Mouse (Mus musculus): ENCODE data around the gene Ipcef1. TPM values are rescaled to one million over a fixed set of nuclear protein-coding genes. Genes with fewer than 3 reads are reported as not detected.

Ipcef1 gene
- polyA plus RNA-seq (2015; fragmentation: Nextera tagmentation; extraction: Ambion mirVana) = 0.27 and 0.29 TPM in 2 replicates

DNA sequence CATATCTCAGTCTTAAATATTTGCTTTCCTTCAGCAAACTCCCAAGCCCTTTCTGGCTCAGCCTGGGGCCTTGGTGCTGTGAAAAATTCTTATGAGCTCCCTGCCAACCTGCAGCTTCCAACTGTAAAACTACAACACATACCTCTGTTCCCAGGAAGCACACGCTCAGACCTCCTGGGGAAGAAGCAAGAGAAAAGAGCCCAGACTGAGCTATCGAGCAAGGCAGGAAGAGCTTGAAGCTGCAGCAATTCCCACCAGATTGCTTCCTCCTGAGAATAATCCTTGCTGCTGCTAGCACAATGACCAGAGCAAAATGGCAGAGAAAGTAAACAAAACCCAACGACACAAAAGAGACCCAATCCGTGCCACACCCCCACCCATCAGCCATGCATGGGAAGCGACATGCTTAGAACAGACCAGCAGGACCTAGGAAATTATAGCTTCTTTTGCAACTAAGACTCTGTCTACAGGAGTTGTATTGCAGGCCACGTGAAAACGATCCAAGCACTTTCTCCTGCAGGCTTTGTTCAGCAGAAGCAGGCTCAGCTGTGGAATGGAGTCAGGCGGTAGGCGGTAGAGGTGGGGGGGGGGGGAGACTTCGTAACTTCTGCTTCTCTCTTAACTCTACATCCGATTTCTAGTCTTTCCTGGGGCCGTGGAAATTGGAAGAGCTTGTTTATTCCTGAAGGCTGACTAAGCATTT, at the start of gene Ipcef1:
Gene Ipcef1 (minus strand): TSS at position 164 of the 703 bp plus-strand sequence.
- no peaks in the 10 kb centered on the region for H3K27me3 ChIP-seq (replicated peaks; ENCODE audit: insufficient read depth, low read length)
- TF ChIP-seq CTCF (IDR thresholded peaks at IDR 0.05) (no peak), EP300 (IDR thresholded peaks at IDR 0.05) (no peak)
- no peaks in the 10 kb centered on the region for H3K9me3 ChIP-seq (ENCODE audit: low read length)
- H3K36me3 ChIP-seq (ENCODE audit: insufficient read depth, low read length) = no peaks in the 10 kb centered on the region
- H3K4me1 ChIP-seq (ENCODE audit: insufficient read depth, low read depth, low read length) = no peaks in the 10 kb centered on the region
- no peak within 1 kb of the TSS for H3K4me3 ChIP-seq (ENCODE audit: low read depth, low read length)
- ATAC-seq = peak; percentile 39
- WGBS = 20% methylated on average over 12 of the region's 12 CpGs
- peak; percentile 36 for DNase-seq (ENCODE audit: low spot score)
- H3K9ac ChIP-seq (replicated peaks; ENCODE audit: low read depth) = no peak within 1 kb of the TSS
- peak within 1 kb of the TSS; percentile 15 for H3K4me2 ChIP-seq (replicated peaks; ENCODE audit: low read depth, low read length)
- no peak within 1 kb of the TSS for H3K27ac ChIP-seq (ENCODE audit: low read length)

DNA sequence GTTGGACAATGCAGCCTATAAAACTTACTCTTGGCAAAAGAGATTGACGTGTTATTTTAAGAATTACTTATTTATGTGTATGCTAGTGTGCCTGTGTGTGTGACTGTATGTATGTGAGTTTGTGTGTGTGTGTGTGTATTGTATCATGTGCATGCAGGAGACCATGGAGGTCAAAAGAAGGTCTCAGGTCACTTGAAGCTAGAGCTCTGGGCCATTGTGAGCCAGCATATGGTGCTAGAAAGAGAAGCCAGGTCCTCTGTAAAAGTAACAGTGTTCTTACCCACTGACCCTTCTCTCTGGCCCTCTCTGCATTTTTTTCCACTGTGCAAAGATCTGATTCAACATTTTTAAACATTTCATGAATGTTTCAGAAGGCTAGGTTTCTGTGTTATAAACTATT, 25.7 kb upstream of the Ipcef1 start:
- no peak overlapping the region for H3K27ac ChIP-seq (ENCODE audit: low read length)
- 67% methylated on average over 1 of the region's 1 CpGs for WGBS
- no peak for DNase-seq (ENCODE audit: low spot score)
- no peak for ATAC-seq
- no peak overlapping the region for H3K4me3 ChIP-seq (ENCODE audit: low read depth, low read length)
- no peaks in the 10 kb centered on the region for H3K36me3 ChIP-seq (ENCODE audit: insufficient read depth, low read length)
- no peaks in the 10 kb centered on the region for H3K27me3 ChIP-seq (replicated peaks; ENCODE audit: insufficient read depth, low read length)
- TF ChIP-seq EP300 (IDR thresholded peaks at IDR 0.05) (no peak), CTCF (IDR thresholded peaks at IDR 0.05) (no peak)
- H3K9ac ChIP-seq (replicated peaks; ENCODE audit: low read depth) = no peak overlapping the region
- no peaks in the 10 kb centered on the region for H3K4me1 ChIP-seq (ENCODE audit: insufficient read depth, low read depth, low read length)
- no peak overlapping the region for H3K4me2 ChIP-seq (replicated peaks; ENCODE audit: low read depth, low read length)
- H3K9me3 ChIP-seq (ENCODE audit: low read length) = no peaks in the 10 kb centered on the region

DNA sequence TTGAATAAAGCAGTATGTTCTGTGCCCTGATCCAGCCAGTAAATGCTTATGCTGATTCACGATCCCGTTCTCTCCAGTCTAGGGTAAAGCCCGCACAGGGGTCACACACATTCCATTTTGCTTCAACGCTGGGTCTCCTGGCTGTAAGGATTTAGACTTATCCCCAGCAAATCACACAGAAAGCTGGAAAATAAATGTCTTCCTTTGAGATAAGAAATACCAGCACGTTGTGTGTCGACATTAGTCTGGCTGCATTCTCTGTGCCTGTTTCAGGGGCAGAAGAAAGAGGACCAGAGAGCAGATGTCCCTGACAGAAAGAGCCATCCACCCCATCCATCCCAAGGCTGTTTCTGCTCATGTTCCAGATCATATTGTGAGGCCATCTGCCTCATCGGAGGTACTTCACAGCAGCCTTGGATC, 25.1 kb upstream of the Ipcef1 start:
- no peak for ATAC-seq
- 47% methylated on average over 7 of the region's 7 CpGs for WGBS
- Histone ChIP-seq H3K4me1 (ENCODE audit: insufficient read depth, low read depth, low read length) (no peaks in the 10 kb centered on the region), H3K9me3 (ENCODE audit: low read length) (no peaks in the 10 kb centered on the region), H3K36me3 (ENCODE audit: insufficient read depth, low read length) (no peaks in the 10 kb centered on the region), H3K4me3 (ENCODE audit: low read depth, low read length) (no peak overlapping the region), H3K9ac (replicated peaks; ENCODE audit: low read depth) (no peak overlapping the region), H3K27me3 (replicated peaks; ENCODE audit: insufficient read depth, low read length) (no peaks in the 10 kb centered on the region), H3K4me2 (replicated peaks; ENCODE audit: low read depth, low read length) (no peak overlapping the region), H3K27ac (ENCODE audit: low read length) (no peak overlapping the region)
- TF ChIP-seq EP300 (IDR thresholded peaks at IDR 0.05) (no peak), CTCF (IDR thresholded peaks at IDR 0.05) (no peak)
- peak; percentile 14 for DNase-seq (ENCODE audit: low spot score)

DNA sequence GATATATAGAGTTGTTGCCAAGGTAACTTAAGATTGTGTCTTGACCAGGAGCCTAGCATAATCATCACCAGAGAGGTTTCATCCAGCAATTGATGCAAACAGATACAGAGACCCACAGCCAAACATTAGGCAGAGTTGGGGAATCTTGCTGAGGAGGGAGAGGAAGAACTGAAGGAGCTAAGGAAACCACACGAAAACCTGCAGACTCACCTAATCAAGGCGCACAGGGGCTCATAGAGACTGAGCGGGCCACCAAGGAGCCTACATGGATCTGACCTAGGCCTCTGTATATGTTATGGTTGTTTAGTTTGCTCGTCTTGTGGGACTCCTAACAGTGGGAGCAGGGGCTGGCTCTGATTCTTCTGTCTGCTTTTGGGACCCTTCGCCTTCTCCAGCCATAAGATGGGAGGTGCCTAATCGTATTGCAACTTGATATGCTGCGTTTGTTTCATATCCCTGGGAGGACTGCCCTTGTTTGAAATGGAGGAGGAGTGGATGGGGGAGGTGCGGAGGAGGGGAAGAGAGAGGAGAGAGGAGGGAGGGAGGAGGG, 24.5 kb upstream of the Ipcef1 start:
- 33% methylated on average over 7 of the region's 8 CpGs for WGBS
- DNase-seq (ENCODE audit: low spot score) (peak; percentile 16), ATAC-seq (peak; percentile 41)
- Histone ChIP-seq H3K9ac (replicated peaks; ENCODE audit: low read depth) (no peak overlapping the region), H3K27me3 (replicated peaks; ENCODE audit: insufficient read depth, low read length) (no peaks in the 10 kb centered on the region), H3K27ac (ENCODE audit: low read length) (no peak overlapping the region), H3K4me1 (ENCODE audit: insufficient read depth, low read depth, low read length) (no peaks in the 10 kb centered on the region), H3K9me3 (ENCODE audit: low read length) (no peaks in the 10 kb centered on the region), H3K36me3 (ENCODE audit: insufficient read depth, low read length) (no peaks in the 10 kb centered on the region), H3K4me3 (ENCODE audit: low read depth, low read length) (no peak overlapping the region), H3K4me2 (replicated peaks; ENCODE audit: low read depth, low read length) (no peak overlapping the region)
- no peak for TF ChIP-seq EP300 (IDR thresholded peaks at IDR 0.05)
- no peak for TF ChIP-seq CTCF (IDR thresholded peaks at IDR 0.05)

DNA sequence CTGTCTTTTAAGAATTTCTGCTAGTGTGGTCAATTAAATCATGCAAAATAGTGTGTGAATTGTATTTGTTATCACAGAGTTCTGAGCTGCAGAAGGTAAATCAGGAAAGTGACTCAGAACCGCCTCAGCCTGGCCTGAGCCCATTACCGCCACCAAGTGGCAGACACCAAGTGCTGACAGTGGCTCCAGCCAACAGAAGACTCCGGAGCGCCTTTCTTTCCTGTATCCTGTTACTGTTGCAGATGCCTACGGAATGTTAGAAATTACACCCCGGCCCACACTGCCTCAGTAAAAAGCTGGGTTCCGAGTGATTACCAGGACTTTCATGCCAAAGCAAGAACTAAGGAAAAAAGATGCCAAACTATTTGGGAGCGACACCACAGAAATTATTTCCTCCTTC, 23.9 kb upstream of the Ipcef1 start:
- no peaks in the 10 kb centered on the region for H3K4me1 ChIP-seq (ENCODE audit: insufficient read depth, low read depth, low read length)
- no peak overlapping the region for H3K9ac ChIP-seq (replicated peaks; ENCODE audit: low read depth)
- H3K4me2 ChIP-seq (replicated peaks; ENCODE audit: low read depth, low read length) = no peak overlapping the region
- H3K27ac ChIP-seq (ENCODE audit: low read length) = no peak overlapping the region
- peak; percentile 89 for TF ChIP-seq CTCF (IDR thresholded peaks at IDR 0.05)
- TF ChIP-seq EP300 (IDR thresholded peaks at IDR 0.05) = no peak
- DNase-seq (ENCODE audit: low spot score) (peak; percentile 89), ATAC-seq (peak; percentile 85)
- no peak overlapping the region for H3K4me3 ChIP-seq (ENCODE audit: low read depth, low read length)
- H3K9me3 ChIP-seq (ENCODE audit: low read length) = no peaks in the 10 kb centered on the region
- no peaks in the 10 kb centered on the region for H3K27me3 ChIP-seq (replicated peaks; ENCODE audit: insufficient read depth, low read length)
- no peaks in the 10 kb centered on the region for H3K36me3 ChIP-seq (ENCODE audit: insufficient read depth, low read length)
- 5% methylated on average over 8 of the region's 8 CpGs for WGBS

DNA sequence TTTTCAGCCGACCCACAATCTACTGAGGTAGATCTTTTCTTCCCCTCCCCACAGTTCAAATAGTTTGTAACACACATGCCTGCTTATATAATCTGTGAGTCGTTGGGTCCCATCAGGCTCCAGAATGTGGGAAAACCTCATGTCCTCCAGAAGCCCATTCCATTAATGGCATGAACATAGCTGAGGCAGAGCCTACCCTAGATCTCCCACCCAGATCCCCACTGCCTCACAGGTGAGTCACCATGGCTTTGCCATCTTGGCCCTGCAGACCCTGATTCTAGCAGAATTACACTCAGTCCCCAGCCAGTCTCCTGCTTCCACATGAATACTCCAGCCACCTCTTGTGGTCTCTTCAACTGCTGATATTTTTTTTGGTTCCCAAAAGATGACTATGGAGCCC, 23.4 kb upstream of the Ipcef1 start:
- WGBS = 74% methylated on average over 2 of the region's 2 CpGs
- H3K4me2 ChIP-seq (replicated peaks; ENCODE audit: low read depth, low read length) = no peak overlapping the region

More for the DNA sequence above, 23.4 kb upstream of the Ipcef1 start:
- no peak for DNase-seq (ENCODE audit: low spot score)
- no peaks in the 10 kb centered on the region for H3K27me3 ChIP-seq (replicated peaks; ENCODE audit: insufficient read depth, low read length)
- no peak for ATAC-seq
- no peaks in the 10 kb centered on the region for H3K4me1 ChIP-seq (ENCODE audit: insufficient read depth, low read depth, low read length)
- TF ChIP-seq CTCF (IDR thresholded peaks at IDR 0.05) = no peak
- TF ChIP-seq EP300 (IDR thresholded peaks at IDR 0.05) = no peak
- H3K9ac ChIP-seq (replicated peaks; ENCODE audit: low read depth) = no peak overlapping the region
- no peak overlapping the region for H3K4me3 ChIP-seq (ENCODE audit: low read depth, low read length)
- no peak overlapping the region for H3K27ac ChIP-seq (ENCODE audit: low read length)
- H3K36me3 ChIP-seq (ENCODE audit: insufficient read depth, low read length) = no peaks in the 10 kb centered on the region
- no peaks in the 10 kb centered on the region for H3K9me3 ChIP-seq (ENCODE audit: low read length)
